Mouse (Mus musculus) B cell, adult (primary cell): Measurements from ENCODE around the gene Tex37. TPM values are rescaled to one million over a fixed set of nuclear protein-coding genes. Genes with fewer than 3 reads are reported as not detected.

Experiments used
- total RNA-seq: library from RNA; stranded (reverse); gene quantifications from 4 replicates; pipeline ENCODE4 v1.2.4, GENCODE M21; 2023; ENCODE audit not compliant: inconsistent age

Tex37 gene
- not detected in 4 replicates for total RNA-seq

GRCm38 (mm10) chr6:70918827-70919226 lies at the start of gene Tex37:
Gene Tex37, minus strand, starts transcription at chr6:70918927.

GRCm38 (mm10) chr6:70956285-70956912 lies 37.7 kb upstream of the Tex37 start, which contains the start of gene Foxi3:
Gene Foxi3, plus strand, starts transcription at chr6:70956531.

Other genes with a start within 250 kb of the Tex37 start
- gene Rpia, start 126.7 kb downstream of the Tex37 start, total RNA-seq = 48.3 to 58.5 TPM (median 51.8 TPM) in 4 replicates
- gene Eif2ak3, start 74.4 kb downstream of the Tex37 start, total RNA-seq = 235 to 268 TPM (median 260 TPM) in 4 replicates
- gene Foxi3, start 37.6 kb upstream of the Tex37 start, total RNA-seq = not detected in 4 replicates
- 0.74 TPM in 1 of 4 replicates, not detected in the others for gene Thnsl2, start 225.5 kb upstream of the Tex37 start, total RNA-seq